Mouse (Mus musculus) megakaryocyte, embryonic 14.5 days (primary cell): ENCODE results near the gene Arid5a.

Experiments used
- FLI1 ChIP-seq: IDR thresholded peaks from 2 replicates; pipeline ENCODE4 v1.6.1; 2012; ENCODE audit warnings: low read length, inconsistent platforms, mixed read lengths
- GATA1 ChIP-seq: IDR thresholded peaks from 3 replicates; pipeline ENCODE4 v1.6.1; 2012; ENCODE audit warnings: mixed read lengths, low read length, inconsistent platforms, borderline replicate concordance

DNA sequence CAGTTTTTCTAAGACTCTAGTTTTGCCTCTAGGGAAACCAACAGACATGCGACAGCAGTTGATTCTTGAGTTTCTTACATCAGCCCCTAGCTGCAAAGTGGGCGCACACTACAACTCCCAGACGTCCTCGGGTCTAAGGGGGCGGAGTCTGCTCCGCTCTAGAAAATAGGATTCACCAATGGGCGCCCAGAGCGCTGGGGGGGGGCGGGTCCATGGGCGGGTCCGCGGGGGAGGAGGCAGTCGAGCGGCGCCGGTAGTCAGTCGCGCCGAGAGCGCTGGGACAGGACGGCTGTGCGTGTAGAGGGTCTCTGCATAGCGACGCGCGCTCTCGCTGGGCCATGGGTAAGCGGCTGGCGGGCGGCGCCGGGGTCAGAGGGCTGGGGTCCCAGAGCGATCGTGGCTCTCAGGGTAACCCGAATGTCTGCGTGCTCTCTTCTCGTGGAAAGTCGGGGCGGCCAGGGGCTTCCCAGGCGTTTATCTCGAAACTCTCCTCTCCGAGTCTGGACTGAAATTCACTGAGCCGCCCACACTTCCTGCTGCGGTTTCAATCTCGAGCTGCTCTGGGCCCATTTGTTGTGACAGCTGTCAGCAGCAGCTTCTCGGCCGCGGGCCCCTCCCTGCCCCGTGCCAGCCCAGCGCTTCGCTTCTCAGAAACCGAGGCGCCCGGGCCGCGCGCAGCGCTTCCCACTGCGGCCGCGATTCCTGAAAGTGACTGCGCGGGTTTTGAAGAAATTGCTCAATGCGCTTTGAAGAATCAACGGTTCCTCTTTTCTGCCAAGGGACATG lies at the start of gene Arid5a:
- TF ChIP-seq GATA1 (no peak), FLI1 (no peak)
